Mouse (Mus musculus): Measurements from ENCODE around the gene Ctc1. TPM values are rescaled to one million over a fixed set of nuclear protein-coding genes. Genes with fewer than 3 reads are reported as not detected.

Gene Ctc1
- total and polyA plus RNA-seq, 2 experiments from 2014 or later = 42.8 to 84.8 TPM

DNA sequence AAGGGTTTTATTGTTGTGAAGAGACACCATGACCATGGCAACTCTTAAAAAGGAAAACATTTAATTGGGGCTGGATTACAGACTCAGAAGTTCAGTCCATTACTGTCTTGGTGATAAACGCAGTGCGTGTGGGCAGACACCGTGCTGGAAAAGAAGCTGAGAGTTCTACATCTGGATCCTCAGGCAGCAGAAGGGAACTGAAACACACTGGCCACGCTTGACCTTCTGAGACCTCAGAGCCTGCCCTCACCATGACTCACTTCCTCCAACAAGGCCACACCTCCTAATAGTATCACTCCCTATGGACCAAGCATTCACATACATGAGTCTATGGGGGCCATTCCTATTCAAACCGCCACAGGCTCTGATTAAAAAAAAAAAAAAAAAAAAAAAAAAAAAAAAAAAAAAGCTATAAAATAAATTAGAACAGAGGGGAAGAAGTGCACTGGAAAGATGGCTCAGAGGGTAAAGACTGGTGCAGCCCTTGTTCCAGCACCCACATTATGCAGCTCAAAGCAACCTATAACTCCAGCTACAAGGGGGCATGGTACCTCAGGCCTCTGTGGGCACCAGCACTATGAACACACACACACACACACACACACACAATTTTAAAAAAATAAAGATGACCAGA is 63.2 kb downstream of the Ctc1 start:
- Histone ChIP-seq H3K27ac (no peak overlapping the region), H3K9ac (replicated peaks; ENCODE audit: low read length) (no peak overlapping the region), H3K36me3 (ENCODE audit: insufficient read depth, low read length) (no peaks in the 10 kb centered on the region), H3K9me3 (ENCODE audit: low read length) (no peaks in the 10 kb centered on the region), H3K4me1 (ENCODE audit: insufficient read depth, low read length) (no peaks in the 10 kb centered on the region), H3K4me2 (ENCODE audit: low read depth, low read length) (no peak overlapping the region), H3K27me3 (ENCODE audit: insufficient read depth, low read length) (no peaks in the 10 kb centered on the region), H3K4me3 (ENCODE audit: low read length) (no peak overlapping the region)
- ATAC-seq = no peak
- DNase-seq (ENCODE audit: low spot score) = no peak
- WGBS = 74% methylated on average over 5 of the region's 5 CpGs
- TF ChIP-seq CTCF (IDR thresholded peaks at IDR 0.05; ENCODE audit: low read depth) = no peak

- ATAC-seq = no peak
- Histone ChIP-seq H3K9me3 (ENCODE audit: low read length) (no peaks in the 10 kb centered on the region), H3K9ac (replicated peaks; ENCODE audit: low read length) (no peak overlapping the region), H3K4me1 (ENCODE audit: insufficient read depth, low read length) (no peaks in the 10 kb centered on the region), H3K27me3 (ENCODE audit: insufficient read depth, low read length) (no peaks in the 10 kb centered on the region), H3K36me3 (ENCODE audit: insufficient read depth, low read length) (no peaks in the 10 kb centered on the region), H3K27ac (no peak overlapping the region), H3K4me2 (ENCODE audit: low read depth, low read length) (no peak overlapping the region), H3K4me3 (ENCODE audit: low read length) (no peak overlapping the region)
- WGBS = 84% methylated on average over 15 of the region's 15 CpGs
- no peak for DNase-seq (ENCODE audit: low spot score)
- no peak for TF ChIP-seq CTCF (IDR thresholded peaks at IDR 0.05; ENCODE audit: low read depth)
Measured at GRCm38 (mm10) chr11:69080102-69080854, 64.6 kb downstream of the Ctc1 start.

- ATAC-seq (no peak), DNase-seq (ENCODE audit: low spot score) (no peak)
- no peaks in the 10 kb centered on the region for H3K36me3 ChIP-seq (ENCODE audit: insufficient read depth, low read length)
- WGBS = 86% methylated on average over 8 of the region's 8 CpGs
- H3K4me2 ChIP-seq (ENCODE audit: low read depth, low read length) = no peak overlapping the region
- no peaks in the 10 kb centered on the region for H3K9me3 ChIP-seq (ENCODE audit: low read length)
- no peak overlapping the region for H3K9ac ChIP-seq (replicated peaks; ENCODE audit: low read length)
- H3K27me3 ChIP-seq (ENCODE audit: insufficient read depth, low read length) = no peaks in the 10 kb centered on the region
- no peak for TF ChIP-seq CTCF (IDR thresholded peaks at IDR 0.05; ENCODE audit: low read depth)
- H3K4me1 ChIP-seq (ENCODE audit: insufficient read depth, low read length) = no peaks in the 10 kb centered on the region
- no peak overlapping the region for H3K27ac ChIP-seq
- no peak overlapping the region for H3K4me3 ChIP-seq (ENCODE audit: low read length)
Measured at GRCm38 (mm10) chr11:69080855-69081222, 65.1 kb downstream of the Ctc1 start.

DNA sequence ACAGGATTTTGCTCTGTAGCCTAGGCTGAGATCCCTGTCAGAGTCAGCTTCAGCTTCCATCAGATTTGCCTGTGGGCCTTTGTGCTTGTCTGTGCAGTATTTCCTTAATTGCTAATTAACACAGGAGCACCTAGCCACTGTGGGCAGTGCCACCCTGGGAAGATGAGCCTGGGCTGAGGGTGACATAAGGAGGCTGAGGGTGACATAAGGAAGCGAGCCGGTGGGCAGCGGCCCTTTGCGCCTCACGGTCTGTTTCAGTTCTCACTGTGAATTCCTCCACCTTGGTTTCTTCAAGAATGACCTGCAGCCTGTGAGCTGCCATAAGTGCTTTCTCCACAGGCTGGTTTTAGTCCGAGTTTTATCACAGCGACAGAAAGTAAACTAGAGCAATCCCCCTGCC is 65.9 kb downstream of the Ctc1 start:
- Histone ChIP-seq H3K9me3 (ENCODE audit: low read length) (no peaks in the 10 kb centered on the region), H3K4me2 (ENCODE audit: low read depth, low read length) (no peak overlapping the region), H3K27ac (no peak overlapping the region), H3K36me3 (ENCODE audit: insufficient read depth, low read length) (no peaks in the 10 kb centered on the region), H3K9ac (replicated peaks; ENCODE audit: low read length) (no peak overlapping the region), H3K4me3 (ENCODE audit: low read length) (no peak overlapping the region), H3K4me1 (ENCODE audit: insufficient read depth, low read length) (no peaks in the 10 kb centered on the region), H3K27me3 (ENCODE audit: insufficient read depth, low read length) (no peaks in the 10 kb centered on the region)
- 86% methylated on average over 7 of the region's 7 CpGs for WGBS
- no peak for TF ChIP-seq CTCF (IDR thresholded peaks at IDR 0.05; ENCODE audit: low read depth)
- DNase-seq (ENCODE audit: low spot score) (no peak), ATAC-seq (no peak)

- Histone ChIP-seq H3K9ac (replicated peaks; ENCODE audit: low read length) (no peak overlapping the region), H3K27ac (no peak overlapping the region), H3K4me2 (ENCODE audit: low read depth, low read length) (no peak overlapping the region), H3K27me3 (ENCODE audit: insufficient read depth, low read length) (no peaks in the 10 kb centered on the region), H3K36me3 (ENCODE audit: insufficient read depth, low read length) (0 out of 2 replicates have a peak, but pooled peaks cover 6% of the 10 kb centered on the region), H3K4me3 (ENCODE audit: low read length) (no peak overlapping the region), H3K4me1 (ENCODE audit: insufficient read depth, low read length) (peaks cover 13% of the 10 kb centered on the region), H3K9me3 (ENCODE audit: low read length) (no peaks in the 10 kb centered on the region)
- no peak for ATAC-seq
- no peak for DNase-seq (ENCODE audit: low spot score)
- TF ChIP-seq CTCF (IDR thresholded peaks at IDR 0.05; ENCODE audit: low read depth) = no peak
- 73% methylated on average over 6 of the region's 6 CpGs for WGBS
Measured at GRCm38 (mm10) chr11:69085608-69086007, 69.9 kb downstream of the Ctc1 start.

Small RNAs within 50 kb of the gene (microRNA-seq; reads per million reads assigned to microRNA genes)
- 4.3 to 5.1 reads per million in 2 experiments for gene Mir3062

Other genes with a start within 250 kb of the Ctc1 start
- 90.6 and 96.2 TPM in 2 replicates for gene Ndel1, start 144.1 kb upstream of the Ctc1 start, total RNA-seq (2014; rRNA removed)
- 101 and 105 TPM in 2 replicates for gene Ndel1, start 144.1 kb upstream of the Ctc1 start, polyA plus RNA-seq (2015; fragmentation: Nextera tagmentation; extraction: Ambion mirVana)
- gene Rnf222, start 127.4 kb upstream of the Ctc1 start, total RNA-seq (2014; rRNA removed) = 0.16 TPM in 1 of 2 replicates, not detected in the other
- gene Rnf222, start 127.4 kb upstream of the Ctc1 start, polyA plus RNA-seq (2015; fragmentation: Nextera tagmentation; extraction: Ambion mirVana) = not detected in 2 replicates
- 1,103 and 1,196 TPM in 2 replicates for gene Rpl26, start 114.3 kb upstream of the Ctc1 start, total RNA-seq (2014; rRNA removed)
- 608 and 621 TPM in 2 replicates for gene Rpl26, start 114.3 kb upstream of the Ctc1 start, polyA plus RNA-seq (2015; fragmentation: Nextera tagmentation; extraction: Ambion mirVana)
- gene Odf4, start 88.8 kb upstream of the Ctc1 start, total RNA-seq (2014; rRNA removed) = 1.3 TPM in 1 of 2 replicates, not detected in the other
- 0.58 and 0.88 TPM in 2 replicates for gene Odf4, start 88.8 kb upstream of the Ctc1 start, polyA plus RNA-seq (2015; fragmentation: Nextera tagmentation; extraction: Ambion mirVana)
- 21.2 and 45.2 TPM in 2 replicates for gene Arhgef15, start 58.4 kb upstream of the Ctc1 start, total RNA-seq (2014; rRNA removed)
- 25.7 and 27.5 TPM in 2 replicates for gene Arhgef15, start 58.4 kb upstream of the Ctc1 start, polyA plus RNA-seq (2015; fragmentation: Nextera tagmentation; extraction: Ambion mirVana)
- gene Slc25a35, start 47.8 kb upstream of the Ctc1 start, total RNA-seq (2014; rRNA removed) = 1.6 and 2.0 TPM in 2 replicates
- 2.3 TPM in 2 replicates for gene Slc25a35, start 47.8 kb upstream of the Ctc1 start, polyA plus RNA-seq (2015; fragmentation: Nextera tagmentation; extraction: Ambion mirVana)
- gene Rangrf, start 40.7 kb upstream of the Ctc1 start, total RNA-seq (2014; rRNA removed) = 40.4 and 51.6 TPM in 2 replicates
- 31.2 and 34.6 TPM in 2 replicates for gene Rangrf, start 40.7 kb upstream of the Ctc1 start, polyA plus RNA-seq (2015; fragmentation: Nextera tagmentation; extraction: Ambion mirVana)
- gene Pfas, start 7.5 kb upstream of the Ctc1 start, total RNA-seq (2014; rRNA removed) = 31.3 and 35.2 TPM in 2 replicates
- gene Pfas, start 7.5 kb upstream of the Ctc1 start, polyA plus RNA-seq (2015; fragmentation: Nextera tagmentation; extraction: Ambion mirVana) = 14.7 and 17.8 TPM in 2 replicates
- gene Aurkb, start 29.7 kb downstream of the Ctc1 start, total RNA-seq (2014; rRNA removed) = 15.9 and 21.6 TPM in 2 replicates
- 24.8 and 26.3 TPM in 2 replicates for gene Aurkb, start 29.7 kb downstream of the Ctc1 start, polyA plus RNA-seq (2015; fragmentation: Nextera tagmentation; extraction: Ambion mirVana)
- 25.4 and 40.8 TPM in 2 replicates for gene Borcs6, start 43.8 kb downstream of the Ctc1 start, total RNA-seq (2014; rRNA removed)
- gene Borcs6, start 43.8 kb downstream of the Ctc1 start, polyA plus RNA-seq (2015; fragmentation: Nextera tagmentation; extraction: Ambion mirVana) = 21.3 and 21.9 TPM in 2 replicates
- gene Tmem107, start 54.9 kb downstream of the Ctc1 start, total RNA-seq (2014; rRNA removed) = 68.9 and 135 TPM in 2 replicates
- gene Tmem107, start 54.9 kb downstream of the Ctc1 start, polyA plus RNA-seq (2015; fragmentation: Nextera tagmentation; extraction: Ambion mirVana) = 28.6 and 34.1 TPM in 2 replicates
- 146 and 148 TPM in 2 replicates for gene Vamp2, start 72.6 kb downstream of the Ctc1 start, total RNA-seq (2014; rRNA removed)
- gene Vamp2, start 72.6 kb downstream of the Ctc1 start, polyA plus RNA-seq (2015; fragmentation: Nextera tagmentation; extraction: Ambion mirVana) = 417 and 489 TPM in 2 replicates
- 24.4 and 27.1 TPM in 2 replicates for gene Per1, start 79.3 kb downstream of the Ctc1 start, total RNA-seq (2014; rRNA removed)
- gene Per1, start 79.3 kb downstream of the Ctc1 start, polyA plus RNA-seq (2015; fragmentation: Nextera tagmentation; extraction: Ambion mirVana) = 11.9 and 15.9 TPM in 2 replicates
- 1.4 and 2.5 TPM in 2 replicates for gene Hes7, start 104.5 kb downstream of the Ctc1 start, total RNA-seq (2014; rRNA removed)
- 1.3 and 1.9 TPM in 2 replicates for gene Hes7, start 104.5 kb downstream of the Ctc1 start, polyA plus RNA-seq (2015; fragmentation: Nextera tagmentation; extraction: Ambion mirVana)
- 1.2 and 1.4 TPM in 2 replicates for gene 9130213A22Rik, start 106.7 kb downstream of the Ctc1 start, total RNA-seq (2014; rRNA removed)
- gene 9130213A22Rik, start 106.7 kb downstream of the Ctc1 start, polyA plus RNA-seq (2015; fragmentation: Nextera tagmentation; extraction: Ambion mirVana) = 1.0 and 1.2 TPM in 2 replicates
- 12.5 and 14.2 TPM in 2 replicates for gene Aloxe3, start 110.0 kb downstream of the Ctc1 start, total RNA-seq (2014; rRNA removed)
- gene Aloxe3, start 110.0 kb downstream of the Ctc1 start, polyA plus RNA-seq (2015; fragmentation: Nextera tagmentation; extraction: Ambion mirVana) = 13.0 and 13.5 TPM in 2 replicates
- gene Alox12b, start 141.1 kb downstream of the Ctc1 start, total RNA-seq (2014; rRNA removed) = 1.7 and 2.0 TPM in 2 replicates
- 1.1 and 1.2 TPM in 2 replicates for gene Alox12b, start 141.1 kb downstream of the Ctc1 start, polyA plus RNA-seq (2015; fragmentation: Nextera tagmentation; extraction: Ambion mirVana)
- 3.1 and 5.8 TPM in 2 replicates for gene Alox8, start 181.9 kb downstream of the Ctc1 start, total RNA-seq (2014; rRNA removed)
- gene Alox8, start 181.9 kb downstream of the Ctc1 start, polyA plus RNA-seq (2015; fragmentation: Nextera tagmentation; extraction: Ambion mirVana) = 1.2 and 1.5 TPM in 2 replicates
- gene Gucy2e, start 221.1 kb downstream of the Ctc1 start, total RNA-seq (2014; rRNA removed) = 0.73 and 1.2 TPM in 2 replicates
- 0.52 and 0.61 TPM in 2 replicates for gene Gucy2e, start 221.1 kb downstream of the Ctc1 start, polyA plus RNA-seq (2015; fragmentation: Nextera tagmentation; extraction: Ambion mirVana)